Mouse (Mus musculus): ENCODE measurements around the gene Hoxd9. TPM values are rescaled to one million over a fixed set of nuclear protein-coding genes. Genes with fewer than 3 reads are reported as not detected.

Gene Hoxd9
- polyA plus RNA-seq, 1 experiment: not detected

DNA sequence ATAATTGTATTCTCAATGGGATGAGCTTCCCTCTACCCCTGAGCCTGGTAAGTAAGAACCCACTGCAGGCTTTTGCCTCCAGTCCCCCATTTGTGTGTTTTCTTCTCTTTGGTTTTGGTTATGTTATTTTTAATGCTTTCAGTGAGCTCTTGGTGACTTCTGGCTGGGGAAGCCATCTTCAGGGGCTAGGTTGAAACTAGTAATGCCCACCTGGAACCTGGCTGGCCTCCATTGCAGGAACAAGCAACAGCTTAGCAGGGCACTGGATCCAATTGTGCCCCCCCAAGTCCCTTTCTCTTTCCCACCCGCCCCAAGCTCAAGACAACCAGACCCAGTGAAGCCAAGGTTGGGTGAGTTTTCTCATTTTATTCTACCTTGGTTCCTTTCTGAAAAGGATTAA lies 2.1 kb upstream of the Hoxd9 start:
- Histone ChIP-seq H3K9me3 (peaks cover 11% of the 10 kb centered on the region), H3K4me3 (replicated peaks) (no peak overlapping the region), H3K4me1 (peaks cover 30% of the 10 kb centered on the region), H3K36me3 (replicated peaks; ENCODE audit: low read length) (no peaks in the 10 kb centered on the region), H3K27me3 (replicated peaks) (peaks cover 99% of the 10 kb centered on the region)
- TF ChIP-seq FLI1 (IDR thresholded peaks at IDR 0.05; ENCODE audit: low read length) (no peak), GATA1 (IDR thresholded peaks at IDR 0.05; ENCODE audit: borderline replicate concordance, low read length) (no peak)

GRCm38 (mm10) chr2:74695813-74696430 lies 1.6 kb upstream of the Hoxd9 start:
- TF ChIP-seq GATA1 (IDR thresholded peaks at IDR 0.05; ENCODE audit: borderline replicate concordance, low read length) (no peak), FLI1 (IDR thresholded peaks at IDR 0.05; ENCODE audit: low read length) (no peak)
- Histone ChIP-seq H3K27me3 (replicated peaks) (peaks cover 99% of the 10 kb centered on the region), H3K4me1 (peaks cover 30% of the 10 kb centered on the region), H3K36me3 (replicated peaks; ENCODE audit: low read length) (no peaks in the 10 kb centered on the region), H3K9me3 (peaks cover 11% of the 10 kb centered on the region), H3K4me3 (replicated peaks) (no peak overlapping the region)

DNA sequence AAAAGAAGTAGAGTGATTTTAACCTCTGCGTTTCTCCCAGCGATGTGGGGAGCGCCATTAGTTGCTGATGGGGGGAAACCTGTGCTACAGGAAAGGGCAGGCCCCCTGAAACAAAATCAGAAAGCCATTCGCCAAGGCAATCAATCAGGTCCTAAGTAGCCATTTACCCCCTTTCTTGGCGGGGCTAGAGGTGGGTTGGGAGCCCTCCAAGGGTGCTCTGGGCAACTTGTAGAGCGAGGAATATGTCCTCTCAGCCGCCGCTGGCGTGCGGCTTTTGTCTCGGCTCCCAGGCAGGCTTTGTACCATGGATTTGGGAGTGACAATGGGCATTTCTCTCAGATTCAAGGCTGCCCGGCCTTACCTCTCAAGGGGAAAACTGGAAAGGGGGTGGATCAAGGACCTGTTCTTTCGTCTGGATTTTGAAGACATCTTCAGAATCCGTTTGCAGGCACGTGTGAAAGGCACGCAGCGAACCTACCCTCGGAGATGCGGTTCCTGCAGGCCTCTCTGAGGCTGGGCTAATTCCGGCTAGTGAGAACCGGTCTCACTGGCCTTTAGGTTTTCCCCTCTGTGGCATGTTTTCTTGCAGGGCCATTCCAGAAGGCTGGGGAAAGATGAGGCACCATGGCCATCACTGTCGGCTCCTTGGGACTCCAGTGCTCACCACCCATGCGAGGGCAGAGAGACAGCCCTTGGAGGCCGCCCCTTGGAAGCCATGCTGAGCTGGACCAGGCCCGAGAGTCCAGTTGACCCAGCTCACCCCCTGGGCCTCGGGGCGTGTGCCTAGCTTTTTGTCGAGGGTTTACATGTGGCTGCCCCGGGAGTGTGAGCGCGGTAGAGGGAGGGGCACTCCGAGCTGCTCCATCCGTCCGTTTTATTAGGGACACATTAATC lies 838 bp upstream of the Hoxd9 start:
- no peak overlapping the region for H3K4me3 ChIP-seq (replicated peaks)
- H3K9me3 ChIP-seq: peaks cover 3% of the 10 kb centered on the region
- H3K27me3 ChIP-seq (replicated peaks): peaks cover 99% of the 10 kb centered on the region
- H3K36me3 ChIP-seq (replicated peaks; ENCODE audit: low read length): no peaks in the 10 kb centered on the region
- H3K4me1 ChIP-seq: peaks cover 24% of the 10 kb centered on the region
- TF ChIP-seq FLI1 (IDR thresholded peaks at IDR 0.05; ENCODE audit: low read length) (no peak), GATA1 (IDR thresholded peaks at IDR 0.05; ENCODE audit: borderline replicate concordance, low read length) (no peak)

GRCm38 (mm10) chr2:74698201-74699052 lies 900 bp downstream of the Hoxd9 start:
- Histone ChIP-seq H3K9me3 (no peaks in the 10 kb centered on the region), H3K4me3 (replicated peaks) (peak overlapping the region; percentile 79), H3K4me1 (peaks cover 14% of the 10 kb centered on the region), H3K36me3 (replicated peaks; ENCODE audit: low read length) (no peaks in the 10 kb centered on the region), H3K27me3 (replicated peaks) (peaks cover 96% of the 10 kb centered on the region)
- TF ChIP-seq GATA1 (IDR thresholded peaks at IDR 0.05; ENCODE audit: borderline replicate concordance, low read length) (no peak), FLI1 (IDR thresholded peaks at IDR 0.05; ENCODE audit: low read length) (no peak)

DNA sequence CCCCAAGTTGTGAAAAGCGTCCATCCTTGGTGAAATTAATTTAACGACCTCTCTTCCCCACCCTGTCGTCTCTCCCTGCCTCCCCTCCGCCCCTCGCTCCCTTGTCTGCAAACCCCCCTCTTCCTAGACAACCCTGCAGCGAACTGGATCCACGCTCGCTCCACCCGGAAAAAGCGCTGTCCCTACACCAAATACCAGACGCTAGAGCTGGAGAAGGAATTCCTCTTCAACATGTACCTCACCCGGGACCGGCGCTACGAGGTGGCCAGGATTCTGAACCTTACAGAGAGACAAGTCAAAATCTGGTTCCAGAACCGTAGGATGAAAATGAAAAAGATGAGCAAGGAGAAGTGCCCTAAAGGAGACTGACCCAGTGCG lies 1.5 kb downstream of the Hoxd9 start:
- Histone ChIP-seq H3K36me3 (replicated peaks; ENCODE audit: low read length) (no peaks in the 10 kb centered on the region), H3K27me3 (replicated peaks) (peaks cover 96% of the 10 kb centered on the region), H3K4me1 (peaks cover 13% of the 10 kb centered on the region), H3K4me3 (replicated peaks) (no peak overlapping the region), H3K9me3 (no peaks in the 10 kb centered on the region)
- TF ChIP-seq GATA1 (IDR thresholded peaks at IDR 0.05; ENCODE audit: borderline replicate concordance, low read length) (no peak), FLI1 (IDR thresholded peaks at IDR 0.05; ENCODE audit: low read length) (no peak)

DNA sequence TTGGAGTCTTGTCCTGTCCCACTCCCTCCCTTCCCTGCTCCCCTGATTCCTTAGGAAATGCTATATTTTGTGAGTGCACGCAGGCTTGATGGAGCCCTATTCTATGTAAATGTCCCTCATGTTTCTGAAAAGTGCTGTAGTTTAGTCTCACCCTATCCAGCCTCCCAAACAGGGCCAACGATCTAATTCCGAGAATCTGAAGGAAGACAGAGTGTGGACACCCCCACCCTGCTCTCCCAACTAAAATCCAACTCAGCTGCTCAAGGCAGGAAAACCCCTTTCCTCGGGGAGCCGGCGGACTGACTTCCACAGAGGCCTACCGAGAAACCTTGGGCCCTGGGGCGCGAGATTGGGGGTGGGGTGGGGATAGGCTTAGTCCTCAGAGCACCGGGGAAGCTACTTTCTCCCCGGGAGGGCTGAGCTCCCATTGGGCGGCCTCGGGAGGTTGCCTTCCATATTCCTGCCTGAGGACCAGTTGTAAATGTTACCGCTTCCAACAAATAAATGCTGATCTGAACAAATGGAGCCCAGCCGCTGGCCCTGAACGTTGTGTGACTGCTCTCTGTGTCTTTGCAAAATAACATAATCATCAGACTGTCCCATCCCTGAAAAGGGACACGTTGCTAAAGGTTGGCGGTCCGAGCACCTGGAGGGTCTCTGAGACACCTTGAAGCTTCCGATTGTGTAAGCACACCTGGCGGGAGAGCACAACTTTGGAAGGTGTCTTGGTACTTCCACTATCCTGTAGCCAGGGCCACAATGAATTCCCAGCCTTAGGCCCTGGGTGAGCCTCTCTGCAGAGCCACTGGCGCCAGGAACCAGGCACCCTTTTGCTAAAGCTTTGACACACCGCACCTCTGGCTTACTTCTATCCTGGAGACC lies 2.4 kb downstream of the Hoxd9 start:
- H3K27me3 ChIP-seq (replicated peaks): peaks cover 97% of the 10 kb centered on the region
- no peak for TF ChIP-seq FLI1 (IDR thresholded peaks at IDR 0.05; ENCODE audit: low read length)
- no peak for TF ChIP-seq GATA1 (IDR thresholded peaks at IDR 0.05; ENCODE audit: borderline replicate concordance, low read length)

DNA sequence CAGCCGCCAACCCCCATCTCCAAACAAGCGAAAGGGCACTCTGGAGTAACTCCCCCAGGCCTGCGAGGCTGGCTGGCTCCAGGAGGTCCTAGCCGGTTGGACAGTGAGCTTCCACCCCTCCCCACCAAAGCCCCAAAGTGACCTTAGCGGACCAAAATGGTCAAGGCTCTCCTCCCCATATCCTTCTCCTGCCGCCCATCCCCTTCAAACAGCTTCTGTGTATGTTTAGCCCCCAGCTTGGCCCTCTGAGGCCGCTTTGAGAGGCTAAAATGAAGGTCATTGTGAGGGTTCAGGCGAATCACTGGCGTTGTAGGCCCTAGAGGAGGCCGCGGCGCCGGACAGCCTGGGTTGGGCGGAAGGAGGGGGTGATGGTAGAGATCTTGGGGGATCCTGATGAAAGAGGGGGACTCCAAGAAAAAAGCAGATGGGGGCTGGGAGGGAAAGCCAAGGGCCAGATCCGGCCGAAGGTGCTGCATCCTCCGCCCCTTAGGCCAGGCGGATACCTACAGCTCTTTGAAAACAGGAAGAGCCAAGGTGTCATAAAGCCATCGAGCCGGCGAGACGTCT lies 3.1 kb downstream of the Hoxd9 start:
- TF ChIP-seq GATA1 (IDR thresholded peaks at IDR 0.05; ENCODE audit: borderline replicate concordance, low read length) (no peak), FLI1 (IDR thresholded peaks at IDR 0.05; ENCODE audit: low read length) (no peak)
- Histone ChIP-seq H3K27me3 (replicated peaks) (peaks cover 97% of the 10 kb centered on the region), H3K9me3 (no peaks in the 10 kb centered on the region), H3K4me3 (replicated peaks) (no peak overlapping the region), H3K36me3 (replicated peaks; ENCODE audit: low read length) (no peaks in the 10 kb centered on the region), H3K4me1 (peaks cover 23% of the 10 kb centered on the region)

More for the DNA sequence above, 2.4 kb downstream of the Hoxd9 start:
- no peaks in the 10 kb centered on the region for H3K9me3 ChIP-seq
- no peaks in the 10 kb centered on the region for H3K36me3 ChIP-seq (replicated peaks; ENCODE audit: low read length)
- no peak overlapping the region for H3K4me3 ChIP-seq (replicated peaks)
- H3K4me1 ChIP-seq: peaks cover 15% of the 10 kb centered on the region

- peak overlapping the region; percentile 65 for H3K4me3 ChIP-seq (replicated peaks)
- no peak for TF ChIP-seq GATA1 (IDR thresholded peaks at IDR 0.05; ENCODE audit: borderline replicate concordance, low read length)
- TF ChIP-seq FLI1 (IDR thresholded peaks at IDR 0.05; ENCODE audit: low read length): no peak
- H3K36me3 ChIP-seq (replicated peaks; ENCODE audit: low read length): no peaks in the 10 kb centered on the region
- H3K27me3 ChIP-seq (replicated peaks): peaks cover 95% of the 10 kb centered on the region
- H3K4me1 ChIP-seq: peaks cover 25% of the 10 kb centered on the region
- H3K9me3 ChIP-seq: no peaks in the 10 kb centered on the region
Measured at GRCm38 (mm10) chr2:74701949-74702819, 4.7 kb downstream of the Hoxd9 start.

Measured in megakaryocyte, embryonic 14.5 days (primary cell).